Mouse (Mus musculus) intestine, embryonic 16.5 days (tissue): Measurements from ENCODE around the gene Ctdsp2. TPM values are rescaled to one million over a fixed set of nuclear protein-coding genes. Genes with fewer than 3 reads are reported as not detected.

Experiments used
- ATAC-seq: fragments of 200-750 bp; cut with Nextera tagmentation; 2 replicates; pipeline ENCODE4 v1.8.0; 2017; ENCODE audit warnings: moderate TSS enrichment, moderate library complexity
- H3K27ac ChIP-seq: fragments of 300-500 bp; sonication (generic); 2 replicates; pipeline ENCODE4 v1.5.1; 2014; ENCODE audit warnings: mild to moderate bottlenecking, low read length
- H3K27me3 ChIP-seq: fragments of 300-500 bp; sonication (generic); replicated peaks from 2 replicates; pipeline ENCODE4 v1.6.1; 2014; ENCODE audit warnings: low read length, control low read depth, mixed read lengths; ENCODE audit not compliant: control insufficient read depth, insufficient read depth
- H3K36me3 ChIP-seq: fragments of 300-500 bp; sonication (generic); 2 replicates; pipeline ENCODE4 v1.6.1; 2014; ENCODE audit warnings: low read length, control low read depth; ENCODE audit not compliant: control insufficient read depth, insufficient read depth
- H3K4me1 ChIP-seq: fragments of 300-500 bp; sonication (generic); 2 replicates; pipeline ENCODE4 v1.6.1; 2014; ENCODE audit warnings: low read length, control low read depth, mixed read lengths; ENCODE audit not compliant: control insufficient read depth, insufficient read depth
- H3K4me2 ChIP-seq: fragments of 300-500 bp; sonication (generic); 2 replicates; pipeline ENCODE4 v1.6.1; 2014; ENCODE audit warnings: low read depth, low read length, control low read depth
- H3K4me3 ChIP-seq: fragments of 300-500 bp; sonication (generic); 2 replicates; pipeline ENCODE4 v1.5.1; 2014; ENCODE audit warnings: mild to moderate bottlenecking, low read length
- H3K9ac ChIP-seq: fragments of 300-500 bp; sonication (generic); 2 replicates; pipeline ENCODE4 v1.6.1; 2014; ENCODE audit warnings: low read depth, low read length
- H3K9me3 ChIP-seq: fragments of 300-500 bp; sonication (generic); 2 replicates; pipeline ENCODE4 v1.6.1; 2016; ENCODE audit warnings: low read length, control low read depth; ENCODE audit not compliant: control insufficient read depth
- WGBS: fragments of 180-500 bp; shearing (Covaris S2); extraction: QIAGEN DNeasy Blood & Tissue Kit; methylation state at CpG from one replicate; pipeline ENCODE4 v1.1.7; 2014; 5-methylcytosine and 5-hydroxymethylcytosine counted together
- polyA plus RNA-seq: library from polyadenylated mRNA; unstranded; fragments of >200 nt; fragmentation: Nextera tagmentation; extraction: Ambion mirVana; gene quantifications from 2 replicates; pipeline ENCODE4 v1.2.1, GENCODE M21; 2015

Ctdsp2 gene
- polyA plus RNA-seq: 41.2 and 44.0 TPM in 2 replicates

DNA sequence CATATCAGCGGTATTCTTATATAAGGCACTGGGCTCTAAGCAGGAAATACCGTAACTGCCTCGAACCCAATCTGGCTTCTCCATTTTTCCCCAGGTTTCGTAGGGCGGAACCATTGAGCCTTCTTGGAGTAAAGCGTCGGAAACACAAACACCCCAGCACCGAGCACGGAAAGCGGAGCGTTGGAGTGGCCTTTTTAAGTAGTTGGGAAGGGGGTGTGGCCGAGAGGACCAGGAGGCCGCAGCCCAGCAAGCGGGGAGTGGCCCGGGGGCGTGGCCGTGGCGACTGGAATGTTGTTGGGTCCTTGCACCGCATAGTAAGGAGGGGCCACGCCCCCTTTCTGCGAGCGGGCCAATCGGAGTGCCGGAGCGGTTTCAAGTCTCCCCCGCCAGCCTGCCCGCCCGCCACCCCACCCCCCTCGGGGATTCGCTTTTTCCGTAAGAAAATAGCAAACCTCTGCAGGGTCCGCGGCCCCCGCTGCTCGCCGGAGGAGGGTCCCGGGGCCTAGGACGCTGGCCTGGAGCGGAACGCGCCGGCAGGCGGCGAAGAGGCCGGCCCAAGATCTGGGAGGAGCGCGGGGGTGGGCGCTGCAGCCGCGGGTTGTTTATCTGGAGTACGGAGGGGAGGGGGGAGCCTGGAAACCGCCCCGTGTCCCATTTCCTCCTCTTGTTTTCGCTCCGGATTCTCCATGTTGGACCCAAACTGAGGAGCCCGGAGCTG lies at the start of gene Ctdsp2:
TSS of gene Ctdsp2 (plus strand) at position 441 of the 718 bp plus-strand sequence.
- peak within 1 kb of the TSS; percentile 93 for H3K4me3 ChIP-seq
- H3K9ac ChIP-seq: peak within 1 kb of the TSS; percentile 97
- peaks cover 49% of the 10 kb centered on the region for H3K4me1 ChIP-seq
- peak within 1 kb of the TSS; percentile 94 for H3K4me2 ChIP-seq
- no peaks in the 10 kb centered on the region for H3K27me3 ChIP-seq
- under 1% methylated on average over 54 of the region's 56 CpGs for WGBS
- ATAC-seq: peak; percentile 88
- no peaks in the 10 kb centered on the region for H3K36me3 ChIP-seq
- no peaks in the 10 kb centered on the region for H3K9me3 ChIP-seq
- peak within 1 kb of the TSS; percentile 100 for H3K27ac ChIP-seq

DNA sequence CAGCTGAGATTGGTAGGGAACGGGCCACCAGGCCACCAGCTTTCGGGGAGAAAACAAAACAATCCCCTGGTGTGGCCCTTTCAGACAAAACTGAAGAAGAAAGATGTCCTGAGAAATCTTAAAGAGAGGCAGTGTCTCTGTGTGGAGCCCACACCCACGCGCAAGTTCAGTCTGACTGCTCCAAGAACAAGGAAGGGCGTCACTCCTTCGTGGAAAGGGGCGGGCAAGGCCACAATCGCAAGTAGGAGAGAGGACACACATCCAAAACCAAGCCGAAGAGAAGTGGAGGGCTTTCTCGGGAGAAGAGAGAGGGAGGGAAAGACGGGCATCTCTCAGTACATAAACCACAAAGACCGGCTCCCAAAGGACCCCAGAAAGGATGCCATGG lies 49.7 kb upstream of the Ctdsp2 start:
- Histone ChIP-seq H3K36me3 (no peaks in the 10 kb centered on the region), H3K27me3 (no peaks in the 10 kb centered on the region), H3K4me3 (peak overlapping the region; percentile 58), H3K9ac (peak overlapping the region; percentile 82), H3K27ac (peak overlapping the region; percentile 96), H3K4me2 (peak overlapping the region; percentile 94), H3K4me1 (peaks cover 52% of the 10 kb centered on the region), H3K9me3 (no peaks in the 10 kb centered on the region)
- ATAC-seq: peak; percentile 3; the same call in 1 of the 2 replicates
- WGBS: 23% methylated on average over 12 of the region's 12 CpGs

- Histone ChIP-seq H3K36me3 (no peaks in the 10 kb centered on the region), H3K9me3 (no peaks in the 10 kb centered on the region), H3K4me1 (peaks cover 56% of the 10 kb centered on the region), H3K27ac (peak overlapping the region; percentile 96), H3K9ac (peak overlapping the region; percentile 82; the same call in 1 of the 2 replicates), H3K4me2 (peak overlapping the region; percentile 94; the same call in 1 of the 2 replicates), H3K27me3 (no peaks in the 10 kb centered on the region), H3K4me3 (no peak overlapping the region)
- no peak for ATAC-seq
- 61% methylated on average over 3 of the region's 3 CpGs for WGBS
Observed at GRCm38 (mm10) chr10:126929543-126929942, 49.0 kb upstream of the Ctdsp2 start.

- peak overlapping the region; percentile 96 for H3K27ac ChIP-seq
- no peaks in the 10 kb centered on the region for H3K36me3 ChIP-seq
- H3K27me3 ChIP-seq: no peaks in the 10 kb centered on the region
- H3K9me3 ChIP-seq: no peaks in the 10 kb centered on the region
- peaks cover 66% of the 10 kb centered on the region for H3K4me1 ChIP-seq
- H3K4me2 ChIP-seq: peak overlapping the region; percentile 32
- WGBS: 32% methylated on average over 15 of the region's 15 CpGs
- H3K4me3 ChIP-seq: peak overlapping the region; percentile 9
- ATAC-seq: peak; percentile 59
- peak overlapping the region; percentile 82 for H3K9ac ChIP-seq
Observed at GRCm38 (mm10) chr10:126930270-126931121, 48.0 kb upstream of the Ctdsp2 start.

DNA sequence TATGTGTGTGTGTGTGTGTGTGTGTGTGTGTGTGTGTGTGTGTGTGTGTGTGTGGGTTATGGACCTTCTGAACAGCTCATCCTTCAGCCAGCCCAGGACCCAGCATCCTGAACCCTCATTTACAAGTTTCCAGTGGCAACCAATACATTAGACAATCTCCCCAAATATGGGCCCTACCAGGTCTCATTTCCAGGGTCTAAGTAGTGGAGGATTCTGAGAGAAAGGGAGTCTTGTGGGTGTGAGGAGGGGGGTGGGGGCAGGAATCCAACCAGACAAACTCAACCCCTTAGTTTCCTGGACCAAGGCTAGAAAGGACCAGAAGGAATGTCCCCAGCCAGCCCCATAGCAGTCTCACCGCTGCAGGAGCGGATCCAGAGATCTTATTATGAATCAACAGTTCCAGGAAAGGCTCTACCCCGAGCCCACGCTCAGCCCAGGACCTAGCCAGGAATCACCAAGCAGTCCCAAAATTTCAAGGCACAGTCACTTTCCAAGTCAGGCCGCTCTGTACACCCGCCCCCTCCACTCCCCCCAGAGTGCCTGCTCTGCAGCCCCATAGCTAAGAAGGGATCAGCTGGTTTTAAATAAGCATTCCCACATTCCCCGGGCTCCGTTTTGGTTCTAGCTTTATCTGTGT lies 47.3 kb upstream of the Ctdsp2 start:
- Histone ChIP-seq H3K4me1 (peaks cover 70% of the 10 kb centered on the region), H3K4me2 (peak overlapping the region; percentile 10; the same call in 1 of the 2 replicates), H3K4me3 (no peak overlapping the region), H3K27me3 (no peaks in the 10 kb centered on the region), H3K9ac (peak overlapping the region; percentile 58), H3K9me3 (no peaks in the 10 kb centered on the region), H3K27ac (peak overlapping the region; percentile 96), H3K36me3 (no peaks in the 10 kb centered on the region)
- 0 out of 2 replicates have a peak, but pooled peaks have one; percentile 4 for ATAC-seq
- WGBS: 42% methylated on average over 8 of the region's 8 CpGs

DNA sequence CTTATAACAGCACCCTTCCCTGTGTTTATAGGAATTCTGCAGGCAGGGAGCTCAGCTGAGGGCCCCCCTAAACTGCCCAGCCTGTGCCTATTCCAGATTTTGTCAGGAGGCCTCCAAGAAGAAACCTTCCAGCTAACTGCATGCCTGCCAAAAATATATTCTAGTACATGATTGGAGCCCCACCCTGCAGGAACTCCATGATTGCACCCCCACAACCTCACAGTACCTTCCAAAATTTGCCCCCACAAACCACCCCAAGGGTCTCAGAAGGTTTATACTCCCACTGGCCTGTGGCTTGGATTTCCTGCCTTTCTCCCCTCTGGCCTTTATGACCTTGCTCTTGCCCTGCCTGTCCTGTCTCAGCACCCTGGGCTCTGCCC lies 46.8 kb upstream of the Ctdsp2 start:
- ATAC-seq: no peak
- H3K4me2 ChIP-seq: 0 out of 2 replicates have a peak overlapping the region, but pooled peaks have one; percentile 10
- H3K27me3 ChIP-seq: no peaks in the 10 kb centered on the region
- H3K4me1 ChIP-seq: peaks cover 74% of the 10 kb centered on the region
- H3K36me3 ChIP-seq: no peaks in the 10 kb centered on the region
- H3K27ac ChIP-seq: peak overlapping the region; percentile 96
- peak overlapping the region; percentile 58 for H3K9ac ChIP-seq
- no peaks in the 10 kb centered on the region for H3K9me3 ChIP-seq
- no peak overlapping the region for H3K4me3 ChIP-seq

GRCm38 (mm10) chr10:126934561-126934960 lies 44.0 kb upstream of the Ctdsp2 start:
- H3K9ac ChIP-seq: no peak overlapping the region
- no peaks in the 10 kb centered on the region for H3K27me3 ChIP-seq
- ATAC-seq: 0 out of 2 replicates have a peak, but pooled peaks have one; percentile 0
- 0 out of 2 replicates have a peak overlapping the region, but pooled peaks have one; percentile 36 for H3K4me2 ChIP-seq
- H3K4me3 ChIP-seq: no peak overlapping the region
- H3K36me3 ChIP-seq: no peaks in the 10 kb centered on the region
- H3K27ac ChIP-seq: peak overlapping the region; percentile 99
- no peaks in the 10 kb centered on the region for H3K9me3 ChIP-seq
- WGBS: 80% methylated on average over 13 of the region's 13 CpGs
- H3K4me1 ChIP-seq: peaks cover 49% of the 10 kb centered on the region

DNA sequence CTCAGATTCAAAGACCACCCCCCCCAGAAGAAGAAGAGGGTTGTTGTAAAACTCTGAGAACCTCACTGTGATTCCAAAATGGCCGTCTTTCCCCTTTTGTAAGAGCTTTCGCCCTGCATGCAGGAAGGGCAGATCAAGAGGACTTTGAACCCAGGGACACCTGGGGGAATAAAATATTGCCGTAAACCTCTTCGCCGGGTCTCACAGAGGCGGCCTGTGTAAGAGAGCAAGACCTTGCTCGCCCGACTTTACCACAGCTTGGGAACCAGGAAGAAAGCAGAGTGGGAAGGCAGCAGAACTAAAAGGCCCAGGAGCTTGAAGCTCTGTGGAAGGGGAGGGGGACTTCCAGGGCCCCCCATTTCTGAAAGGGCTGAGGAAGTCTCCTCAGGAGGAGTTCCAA lies 43.4 kb upstream of the Ctdsp2 start:
- peak; percentile 76 for ATAC-seq
- Histone ChIP-seq H3K4me3 (peak overlapping the region; percentile 9; the same call in 1 of the 2 replicates), H3K27ac (peak overlapping the region; percentile 99), H3K9ac (peak overlapping the region; percentile 72), H3K36me3 (no peaks in the 10 kb centered on the region), H3K4me1 (peaks cover 43% of the 10 kb centered on the region), H3K9me3 (no peaks in the 10 kb centered on the region), H3K27me3 (no peaks in the 10 kb centered on the region), H3K4me2 (peak overlapping the region; percentile 36)
- WGBS: 57% methylated on average over 8 of the region's 8 CpGs
